Mouse (Mus musculus) CD4-positive, CD25-positive, alpha-beta regulatory T cell, adult 4 months (primary cell): ENCODE data around the gene Flrt2. TPM values are rescaled to one million over a fixed set of nuclear protein-coding genes. Genes with fewer than 3 reads are reported as not detected.

Source experiments
- ATAC-seq: one replicate; pipeline ENCODE4 v1.8.0; 2017
- polyA plus RNA-seq, 2 experiments: library from polyadenylated mRNA; unstranded; fragments of 100-300 nt; shearing (Covaris generic); gene quantifications; one replicate each; pipeline ENCODE4 v1.2.1; 2017

Gene Flrt2
- polyA plus RNA-seq, 2 experiments from 2014 or later: not detected

GRCm38 (mm10) chr12:95737571-95737970, 45.5 kb downstream of the Flrt2 start:
- ATAC-seq: no peak

- ATAC-seq: no peak
Observed at GRCm38 (mm10) chr12:95738031-95738430, 46.0 kb downstream of the Flrt2 start.

GRCm38 (mm10) chr12:95738491-95739135, 46.6 kb downstream of the Flrt2 start:
- no peak for ATAC-seq

GRCm38 (mm10) chr12:95739739-95740138, 47.7 kb downstream of the Flrt2 start:
- no peak for ATAC-seq

GRCm38 (mm10) chr12:95741296-95741695, 49.3 kb downstream of the Flrt2 start:
- ATAC-seq: no peak

GRCm38 (mm10) chr12:95744307-95744706, 52.3 kb downstream of the Flrt2 start:
- ATAC-seq: no peak

- no peak for ATAC-seq
Observed at GRCm38 (mm10) chr12:95746856-95747579, 55.0 kb downstream of the Flrt2 start.

- ATAC-seq: no peak
Observed at GRCm38 (mm10) chr12:95748760-95749159, 56.7 kb downstream of the Flrt2 start.

- ATAC-seq: no peak
Observed at GRCm38 (mm10) chr12:95749248-95749647, 57.2 kb downstream of the Flrt2 start.

GRCm38 (mm10) chr12:95759212-95759746, 67.3 kb downstream of the Flrt2 start:
- ATAC-seq: no peak

GRCm38 (mm10) chr12:95765255-95765654, 73.2 kb downstream of the Flrt2 start:
- no peak for ATAC-seq

GRCm38 (mm10) chr12:95769041-95769440, 77.0 kb downstream of the Flrt2 start:
- ATAC-seq: no peak

GRCm38 (mm10) chr12:95770251-95770650, 78.2 kb downstream of the Flrt2 start:
- ATAC-seq: no peak

- no peak for ATAC-seq
Observed at GRCm38 (mm10) chr12:95790146-95790545, 98.1 kb downstream of the Flrt2 start.

- ATAC-seq: no peak
Observed at GRCm38 (mm10) chr12:95816660-95817059, 124.6 kb downstream of the Flrt2 start.
